Mouse (Mus musculus): ENCODE measurements at regions not wholly inside any gene's neighbourhood (a gene's known extent, or its start where the extent isn't known, plus 50 kb on each side); places are given as distances from the start of the nearest gene placed in this dataset.

DNA sequence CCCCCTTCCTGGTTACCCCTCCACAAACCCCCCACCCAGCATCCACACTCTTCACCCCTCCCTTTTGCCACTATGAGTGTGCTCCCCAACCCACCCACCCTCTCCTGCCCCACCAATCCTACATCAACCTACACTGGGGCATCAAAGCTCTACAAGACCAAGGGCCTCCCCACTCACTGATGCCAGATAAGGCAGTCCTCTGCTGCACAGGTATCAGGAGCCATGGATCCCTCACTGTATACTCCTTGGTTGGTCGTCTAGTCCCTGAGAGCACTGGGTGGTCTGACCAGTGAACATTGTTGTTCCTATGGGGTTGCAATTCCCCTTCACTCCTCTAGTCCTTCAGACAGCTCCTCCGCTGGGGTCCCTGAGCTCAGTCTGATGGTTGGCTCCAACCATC is 591.7 kb upstream of the Adgrl4 start:
- no peak for TF ChIP-seq POLR2A (IDR thresholded peaks at IDR 0.05; ENCODE audit: insufficient read depth, low read length)
- no peak for TF ChIP-seq CTCF (IDR thresholded peaks at IDR 0.05; ENCODE audit: low read depth, low read length)
- no peak for TF ChIP-seq EP300 (IDR thresholded peaks at IDR 0.05; ENCODE audit: insufficient read depth, low read depth, low read length)
